Mouse (Mus musculus) lung, adult 2 months (tissue): Measurements from ENCODE around the gene Tbc1d13. TPM values are rescaled to one million over a fixed set of nuclear protein-coding genes. Genes with fewer than 3 reads are reported as not detected.
A peak's percentile ranks its signal among the peaks of the same experiment; 100 is the strongest.

ENCODE experiments used
- DNase-seq: peaks from one replicate; pipeline ENCODE4 v3.0.0; 2022
- H3K4me1 ChIP-seq: fragments of 200-500 bp; 2 replicates; pipeline ENCODE4 v1.6.1; 2011; ENCODE audit warnings: low read length; ENCODE audit not compliant: control insufficient read depth, insufficient read depth
- H3K4me3 ChIP-seq: fragments of 200-500 bp; replicated peaks from 2 replicates; pipeline ENCODE3; 2011; ENCODE audit warnings: low read depth, mild to moderate bottlenecking, control low read depth, low read length; ENCODE audit errors: extremely low read depth
- CTCF ChIP-seq: fragments of 200-500 bp; IDR thresholded peaks from 2 replicates; pipeline ENCODE4 v1.5.1; 2011; ENCODE audit warnings: mild to moderate bottlenecking, low read length, control low read depth; ENCODE audit not compliant: insufficient read depth
- POLR2A ChIP-seq: fragments of 200-500 bp; IDR thresholded peaks from 2 replicates; pipeline ENCODE4 v1.6.1; 2011; ENCODE audit warnings: low read depth, mild to moderate bottlenecking, control low read depth, low read length, borderline replicate concordance; ENCODE audit errors: extremely low read depth
- WGBS: fragments of 180-500 bp; shearing (Covaris S2); methylation state at CpG from one replicate; pipeline ENCODE4 v1.1.7; 2018; 5-methylcytosine and 5-hydroxymethylcytosine counted together
- polyA plus RNA-seq: library from polyadenylated mRNA; depleted of rRNA; stranded (reverse); fragments of >200 nt; gene quantifications from 2 replicates; pipeline ENCODE4 v1.2.3, GENCODE M21; 2012; rRNA removed

The Tbc1d13 gene
- polyA plus RNA-seq: 43.3 and 56.6 TPM in 2 replicates

GRCm38 (mm10) chr2:30133613-30134377, at the start of gene Tbc1d13:
Gene Tbc1d13, plus strand, starts transcription at chr2:30133746.
- DNase-seq: peak; percentile 99
- 0 out of 2 replicates have a peak, but pooled peaks cover 6% of the 10 kb centered on the region for H3K4me1 ChIP-seq
- peak within 1 kb of the TSS; percentile 86 for H3K4me3 ChIP-seq
- WGBS: under 1% methylated on average over 46 of the region's 46 CpGs
- peak; percentile 97; the same call in 1 of the 2 replicates for TF ChIP-seq POLR2A
- no peak for TF ChIP-seq CTCF

DNA sequence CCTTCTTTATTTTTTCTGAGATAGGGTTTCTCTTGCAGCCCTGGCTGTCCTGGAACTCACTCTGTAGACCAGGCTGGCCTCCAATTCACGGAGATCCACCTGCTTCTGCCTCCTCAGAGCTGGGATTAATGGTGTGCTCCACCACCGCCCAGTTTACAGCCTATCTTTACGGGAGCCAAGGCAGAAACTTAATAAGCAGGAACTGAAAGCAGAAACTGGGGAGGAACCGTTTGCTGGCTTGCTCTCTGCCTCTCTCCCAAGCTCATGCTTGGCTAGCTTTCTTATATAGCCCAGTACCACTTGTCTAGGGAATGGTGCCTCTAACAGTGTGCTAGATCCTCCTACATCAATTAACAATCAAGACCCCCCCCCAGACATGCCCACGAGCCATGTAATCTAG, 49.4 kb upstream of the Tbc1d13 start:
- TF ChIP-seq POLR2A (no peak), CTCF (no peak)
- H3K4me3 ChIP-seq: no peak overlapping the region
- no peak for DNase-seq
- no peaks in the 10 kb centered on the region for H3K4me1 ChIP-seq
- WGBS: 58% methylated on average over 5 of the region's 5 CpGs

DNA sequence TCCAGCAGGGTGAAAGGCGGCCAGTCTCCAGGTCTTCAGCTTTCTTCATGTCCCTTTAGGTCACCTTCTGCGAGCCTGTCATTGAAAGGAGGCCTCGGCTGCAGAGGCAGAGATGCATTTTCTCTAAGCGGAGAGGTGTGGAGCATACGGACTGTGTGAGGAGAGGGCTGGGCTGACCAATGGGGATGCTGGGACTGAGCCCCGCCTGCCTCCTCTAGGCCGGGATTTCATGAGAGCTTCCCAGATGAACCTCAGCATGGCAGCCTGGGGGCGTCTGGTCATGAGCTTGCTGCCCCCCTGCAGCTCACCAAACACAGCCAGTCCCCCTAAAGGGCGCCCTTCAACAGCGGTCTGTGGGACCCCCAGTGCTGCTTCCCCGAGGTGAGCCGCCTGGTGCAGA, 48.9 kb upstream of the Tbc1d13 start:
- no peak overlapping the region for H3K4me3 ChIP-seq
- 49% methylated on average over 12 of the region's 12 CpGs for WGBS

GRCm38 (mm10) chr2:30087310-30087709, 46.2 kb upstream of the Tbc1d13 start:
- H3K4me3 ChIP-seq: no peak overlapping the region
- 90% methylated on average over 4 of the region's 4 CpGs for WGBS

More for the DNA sequence above, 48.9 kb upstream of the Tbc1d13 start:
- TF ChIP-seq CTCF (no peak), POLR2A (no peak)
- DNase-seq: no peak
- no peaks in the 10 kb centered on the region for H3K4me1 ChIP-seq

GRCm38 (mm10) chr2:30091521-30091920, 42.0 kb upstream of the Tbc1d13 start:
- H3K4me3 ChIP-seq: no peak overlapping the region
- peaks cover 5% of the 10 kb centered on the region; the same call in 1 of the 2 replicates for H3K4me1 ChIP-seq
- no peak for DNase-seq
- no peak for TF ChIP-seq POLR2A
- no peak for TF ChIP-seq CTCF
- 95% methylated on average over 12 of the region's 12 CpGs for WGBS

More at GRCm38 (mm10) chr2:30087310-30087709, 46.2 kb upstream of the Tbc1d13 start:
- no peaks in the 10 kb centered on the region for H3K4me1 ChIP-seq
- no peak for TF ChIP-seq POLR2A
- TF ChIP-seq CTCF: no peak
- no peak for DNase-seq

GRCm38 (mm10) chr2:30092280-30092918, 41.1 kb upstream of the Tbc1d13 start:
- 54% methylated on average over 6 of the region's 6 CpGs for WGBS
- peaks cover 5% of the 10 kb centered on the region; the same call in 1 of the 2 replicates for H3K4me1 ChIP-seq
- no peak for TF ChIP-seq POLR2A
- no peak for TF ChIP-seq CTCF
- no peak overlapping the region for H3K4me3 ChIP-seq
- DNase-seq: no peak

- TF ChIP-seq POLR2A (peak; percentile 53; the same call in 1 of the 2 replicates), CTCF (no peak)
- under 1% methylated on average over 48 of the region's 51 CpGs for WGBS
- peaks cover 5% of the 10 kb centered on the region; the same call in 1 of the 2 replicates for H3K4me1 ChIP-seq
- peak within 1 kb of the TSS; percentile 86 for H3K4me3 ChIP-seq
- peak; percentile 88 for DNase-seq
Observed at GRCm38 (mm10) chr2:30093471-30094207, 39.9 kb upstream of the Tbc1d13 start, which contains the start of gene Zdhhc12. Gene Zdhhc12, minus strand, starts transcription at chr2:30093648.

DNA sequence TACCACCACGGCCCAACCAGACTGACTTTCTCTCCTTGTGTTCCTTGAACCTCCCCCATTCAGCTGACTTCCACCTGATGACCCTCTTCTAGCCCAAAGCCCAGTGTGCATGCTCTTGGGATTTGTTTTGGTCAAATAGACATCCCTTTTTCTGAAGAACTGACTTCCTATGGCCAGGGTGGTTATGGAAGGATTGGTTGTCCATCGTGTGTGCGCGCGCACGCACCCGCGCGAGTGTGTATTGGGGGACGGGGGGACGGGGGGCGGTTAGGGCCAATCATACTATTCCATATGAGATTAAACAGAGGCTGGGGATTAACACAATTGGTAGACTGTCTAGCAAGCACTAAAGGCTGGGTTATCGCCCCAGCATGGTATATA, 39.3 kb upstream of the Tbc1d13 start:
- Histone ChIP-seq H3K4me1 (peaks cover 5% of the 10 kb centered on the region; the same call in 1 of the 2 replicates), H3K4me3 (peak overlapping the region; percentile 68)
- TF ChIP-seq CTCF (no peak), POLR2A (no peak)
- no peak for DNase-seq
- 5% methylated on average over 13 of the region's 13 CpGs for WGBS
